Mouse (Mus musculus): ENCODE results near the gene Gm27179. TPM values are rescaled to one million over a fixed set of nuclear protein-coding genes. Genes with fewer than 3 reads are reported as not detected.
"Not testable (repeated sequence)": the region's sequence is repeated elsewhere in the genome, so short reads cannot be mapped to it uniquely, and the experiment has no call there.

Gm27179 gene
- not detected for polyA plus RNA-seq (2012; fragmentation: generic; extraction: Trizol)
- long read RNA-seq, experiment 1: 0 reads
- long read RNA-seq, experiment 2: 0 reads

DNA sequence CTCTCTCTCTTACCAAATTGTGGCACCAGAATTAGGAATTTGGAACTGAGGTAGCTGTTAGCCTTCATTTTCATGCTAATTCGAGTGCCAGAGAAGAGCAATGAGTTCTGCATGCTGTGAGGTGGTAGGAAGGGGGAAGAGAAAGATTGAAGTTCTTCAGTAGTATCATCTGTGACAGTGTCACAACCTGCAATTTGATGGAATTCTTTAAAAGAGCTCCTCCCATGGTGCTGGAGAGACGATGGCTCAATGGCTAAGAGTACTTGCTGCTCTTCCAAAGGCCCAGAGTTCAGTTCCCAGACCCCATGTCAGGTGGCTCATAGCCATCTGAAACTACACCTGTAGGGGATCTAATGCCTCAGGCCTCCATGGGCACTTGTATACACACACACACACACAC is at the start of gene Gm27179:
Gene Gm27179 (minus strand): TSS at position 101 of the 400 bp plus-strand sequence.
- H3K36me3 ChIP-seq (ENCODE audit: control insufficient read depth, insufficient read depth); H3ac ChIP-seq (ENCODE audit: control insufficient read depth, insufficient read length, low read depth); H3K79me3 ChIP-seq (ENCODE audit: low read depth); H3K79me2 ChIP-seq (ENCODE audit: control insufficient read depth, insufficient read depth); H3K4me3 ChIP-seq (ENCODE audit: insufficient read depth, poor library complexity, severe bottlenecking); H3K27me3 ChIP-seq (ENCODE audit: control insufficient read depth, insufficient read depth, insufficient read length): not testable (repeated sequence)

DNA sequence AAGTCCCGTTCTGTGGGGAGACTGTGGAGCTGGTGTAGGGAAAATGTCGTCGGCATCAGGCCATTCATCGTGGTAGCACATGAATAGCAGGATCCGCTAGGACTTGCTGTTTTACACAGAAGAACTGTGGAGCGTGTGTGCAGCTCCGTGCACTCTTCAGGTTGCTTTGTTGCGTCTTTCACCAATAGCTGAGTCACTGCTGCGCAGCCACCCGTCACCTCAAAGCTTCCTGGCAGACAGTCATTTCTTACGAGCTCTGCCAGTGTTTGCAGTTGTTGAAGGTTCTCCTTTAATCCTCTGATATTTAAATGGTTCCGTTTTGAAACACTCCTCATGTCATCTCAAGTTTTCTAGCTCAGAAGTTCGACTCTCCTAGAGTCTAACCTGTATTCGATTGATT is 45.2 kb upstream of the Gm27179 start:
- not testable (repeated sequence) for H3K4me3 ChIP-seq (ENCODE audit: insufficient read depth, poor library complexity, severe bottlenecking); H3ac ChIP-seq (ENCODE audit: control insufficient read depth, insufficient read length, low read depth); H3K79me2 ChIP-seq (ENCODE audit: control insufficient read depth, insufficient read depth); H3K36me3 ChIP-seq (ENCODE audit: control insufficient read depth, insufficient read depth); H3K79me3 ChIP-seq (ENCODE audit: low read depth); H3K27me3 ChIP-seq (ENCODE audit: control insufficient read depth, insufficient read depth, insufficient read length)

DNA sequence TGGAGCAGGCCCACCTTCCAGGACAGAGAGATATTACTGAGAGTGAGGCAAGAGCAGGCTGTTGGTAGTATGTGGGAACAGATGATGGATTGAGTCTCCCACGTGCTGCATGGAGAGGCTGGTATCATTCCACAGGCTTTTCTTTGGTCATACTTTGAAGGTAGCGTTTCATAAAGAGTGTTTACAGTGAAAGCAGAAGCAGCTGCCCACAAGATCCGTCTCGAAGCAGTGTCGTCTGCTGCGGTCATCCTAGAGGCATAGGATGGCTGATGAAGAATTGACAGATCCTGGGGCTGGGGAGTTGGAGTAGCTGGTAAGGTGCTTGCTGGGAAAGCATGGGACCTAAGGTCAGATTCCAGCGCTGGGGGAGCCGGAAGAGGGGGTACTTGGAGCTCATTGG is 44.5 kb upstream of the Gm27179 start:
- H3ac ChIP-seq (ENCODE audit: control insufficient read depth, insufficient read length, low read depth): not testable (repeated sequence)

GRCm38 (mm10) chr14:69555110-69555831 is 42.9 kb upstream of the Gm27179 start, which contains the start of gene Entpd4b:
TSS of gene Entpd4b (plus strand) at chr14:69555424.
- H3K27me3 ChIP-seq (ENCODE audit: control insufficient read depth, insufficient read depth, insufficient read length); H3K4me3 ChIP-seq (ENCODE audit: insufficient read depth, poor library complexity, severe bottlenecking); H3K79me2 ChIP-seq (ENCODE audit: control insufficient read depth, insufficient read depth); H3K79me3 ChIP-seq (ENCODE audit: low read depth); H3ac ChIP-seq (ENCODE audit: control insufficient read depth, insufficient read length, low read depth); H3K36me3 ChIP-seq (ENCODE audit: control insufficient read depth, insufficient read depth): not testable (repeated sequence)

More for the DNA sequence above, 44.5 kb upstream of the Gm27179 start:
- H3K36me3 ChIP-seq (ENCODE audit: control insufficient read depth, insufficient read depth); H3K4me3 ChIP-seq (ENCODE audit: insufficient read depth, poor library complexity, severe bottlenecking); H3K79me3 ChIP-seq (ENCODE audit: low read depth); H3K79me2 ChIP-seq (ENCODE audit: control insufficient read depth, insufficient read depth); H3K27me3 ChIP-seq (ENCODE audit: control insufficient read depth, insufficient read depth, insufficient read length): not testable (repeated sequence)

DNA sequence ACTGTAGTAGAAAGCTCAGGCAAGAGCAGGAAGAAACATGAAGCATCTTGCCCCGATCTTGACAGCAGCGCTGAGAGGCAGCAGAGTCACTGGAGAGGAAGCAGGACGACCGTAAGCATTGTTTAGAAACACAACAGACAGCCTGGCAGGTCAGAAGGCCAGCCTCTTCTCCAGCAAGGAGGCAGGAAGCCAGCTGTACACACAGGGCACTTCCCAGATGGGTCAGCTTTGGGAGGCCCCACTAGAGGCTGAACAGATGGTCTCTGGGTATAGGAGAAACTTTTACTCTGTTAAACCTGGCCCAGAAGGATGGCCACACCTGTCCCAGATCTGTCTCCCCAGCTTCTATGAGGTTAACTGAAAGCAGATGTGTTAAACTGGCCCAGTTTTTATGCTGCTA is 35.0 kb upstream of the Gm27179 start:
- not testable (repeated sequence) for H3K27me3 ChIP-seq (ENCODE audit: control insufficient read depth, insufficient read depth, insufficient read length); H3K36me3 ChIP-seq (ENCODE audit: control insufficient read depth, insufficient read depth); H3K79me2 ChIP-seq (ENCODE audit: control insufficient read depth, insufficient read depth); H3K4me3 ChIP-seq (ENCODE audit: insufficient read depth, poor library complexity, severe bottlenecking); H3K79me3 ChIP-seq (ENCODE audit: low read depth); H3ac ChIP-seq (ENCODE audit: control insufficient read depth, insufficient read length, low read depth)

GRCm38 (mm10) chr14:69545052-69545451 is 32.7 kb upstream of the Gm27179 start:
- not testable (repeated sequence) for H3K79me2 ChIP-seq (ENCODE audit: control insufficient read depth, insufficient read depth); H3K79me3 ChIP-seq (ENCODE audit: low read depth); H3K4me3 ChIP-seq (ENCODE audit: insufficient read depth, poor library complexity, severe bottlenecking); H3K27me3 ChIP-seq (ENCODE audit: control insufficient read depth, insufficient read depth, insufficient read length); H3K36me3 ChIP-seq (ENCODE audit: control insufficient read depth, insufficient read depth); H3ac ChIP-seq (ENCODE audit: control insufficient read depth, insufficient read length, low read depth)

DNA sequence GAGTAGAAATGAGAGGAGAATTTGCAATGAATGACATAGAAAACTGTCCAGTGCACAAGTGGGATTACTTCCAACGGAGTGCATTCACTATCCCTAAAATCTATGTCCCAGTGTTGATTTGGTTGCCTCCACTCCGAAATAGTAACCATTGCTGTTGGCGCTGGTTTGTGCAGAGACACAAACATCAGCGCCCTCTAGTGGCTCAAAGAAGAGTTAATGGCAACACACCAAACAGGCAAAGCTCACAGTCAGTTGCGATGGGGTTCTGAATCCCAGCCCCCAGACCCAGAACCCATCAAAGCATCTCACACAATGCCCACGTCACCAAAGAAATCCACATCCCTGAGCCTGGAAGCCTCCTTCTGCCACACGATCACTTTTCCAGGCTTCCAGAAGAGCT is 31.7 kb upstream of the Gm27179 start:
- not testable (repeated sequence) for H3K79me2 ChIP-seq (ENCODE audit: control insufficient read depth, insufficient read depth); H3K4me3 ChIP-seq (ENCODE audit: insufficient read depth, poor library complexity, severe bottlenecking); H3K27me3 ChIP-seq (ENCODE audit: control insufficient read depth, insufficient read depth, insufficient read length); H3ac ChIP-seq (ENCODE audit: control insufficient read depth, insufficient read length, low read depth); H3K36me3 ChIP-seq (ENCODE audit: control insufficient read depth, insufficient read depth); H3K79me3 ChIP-seq (ENCODE audit: low read depth)

- H3K79me3 ChIP-seq (ENCODE audit: low read depth); H3K79me2 ChIP-seq (ENCODE audit: control insufficient read depth, insufficient read depth); H3K4me3 ChIP-seq (ENCODE audit: insufficient read depth, poor library complexity, severe bottlenecking); H3K27me3 ChIP-seq (ENCODE audit: control insufficient read depth, insufficient read depth, insufficient read length); H3ac ChIP-seq (ENCODE audit: control insufficient read depth, insufficient read length, low read depth); H3K36me3 ChIP-seq (ENCODE audit: control insufficient read depth, insufficient read depth): not testable (repeated sequence)
Observed at GRCm38 (mm10) chr14:69542695-69543094, 30.3 kb upstream of the Gm27179 start.

DNA sequence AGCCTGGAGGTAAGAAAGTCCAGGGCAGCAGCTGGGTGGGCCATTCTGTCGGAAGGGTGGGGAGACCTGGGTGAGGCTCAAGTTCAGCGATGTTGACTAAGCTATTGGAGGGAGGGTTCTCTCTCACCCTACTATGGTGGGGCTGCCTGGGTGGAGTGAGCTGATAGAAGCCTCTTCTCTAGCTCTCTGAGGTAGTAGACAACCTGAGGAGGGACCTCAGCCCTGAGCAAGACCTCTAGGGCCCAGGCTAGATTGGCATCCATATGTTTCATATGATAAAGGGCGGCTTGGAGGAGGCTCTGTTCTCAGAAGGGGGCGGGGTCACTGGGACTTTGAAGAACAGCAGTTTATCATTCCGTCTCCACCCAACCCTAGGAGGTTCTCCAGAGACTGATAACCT is 27.8 kb upstream of the Gm27179 start:
- not testable (repeated sequence) for H3K79me2 ChIP-seq (ENCODE audit: control insufficient read depth, insufficient read depth); H3K36me3 ChIP-seq (ENCODE audit: control insufficient read depth, insufficient read depth); H3K79me3 ChIP-seq (ENCODE audit: low read depth); H3K4me3 ChIP-seq (ENCODE audit: insufficient read depth, poor library complexity, severe bottlenecking); H3ac ChIP-seq (ENCODE audit: control insufficient read depth, insufficient read length, low read depth); H3K27me3 ChIP-seq (ENCODE audit: control insufficient read depth, insufficient read depth, insufficient read length)

GRCm38 (mm10) chr14:69536539-69536938 is 24.2 kb upstream of the Gm27179 start:
- H3K79me2 ChIP-seq (ENCODE audit: control insufficient read depth, insufficient read depth); H3ac ChIP-seq (ENCODE audit: control insufficient read depth, insufficient read length, low read depth); H3K79me3 ChIP-seq (ENCODE audit: low read depth); H3K4me3 ChIP-seq (ENCODE audit: insufficient read depth, poor library complexity, severe bottlenecking); H3K36me3 ChIP-seq (ENCODE audit: control insufficient read depth, insufficient read depth); H3K27me3 ChIP-seq (ENCODE audit: control insufficient read depth, insufficient read depth, insufficient read length): not testable (repeated sequence)

- not testable (repeated sequence) for H3K36me3 ChIP-seq (ENCODE audit: control insufficient read depth, insufficient read depth); H3K4me3 ChIP-seq (ENCODE audit: insufficient read depth, poor library complexity, severe bottlenecking); H3K79me2 ChIP-seq (ENCODE audit: control insufficient read depth, insufficient read depth); H3ac ChIP-seq (ENCODE audit: control insufficient read depth, insufficient read length, low read depth); H3K27me3 ChIP-seq (ENCODE audit: control insufficient read depth, insufficient read depth, insufficient read length); H3K79me3 ChIP-seq (ENCODE audit: low read depth)
Observed at GRCm38 (mm10) chr14:69526202-69526601, 13.9 kb upstream of the Gm27179 start.

DNA sequence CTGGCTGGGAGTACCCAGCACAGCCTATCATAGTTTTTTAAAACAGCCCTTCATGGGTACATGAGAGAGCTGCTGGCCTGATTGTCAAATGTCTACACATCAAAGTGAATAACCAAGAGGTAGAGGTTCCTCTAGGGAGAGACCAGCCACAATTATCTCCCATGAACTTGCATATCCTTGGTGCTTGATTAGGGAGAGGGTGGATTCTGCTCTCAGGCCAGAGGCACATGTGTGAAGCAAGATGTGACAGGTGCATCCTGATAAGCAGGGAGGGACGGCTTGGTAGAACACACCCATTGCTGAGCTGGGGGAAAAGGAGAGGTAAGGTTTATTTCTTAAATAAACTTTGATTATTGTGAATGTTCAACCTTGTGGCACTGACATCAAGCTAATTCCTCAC is 10.7 kb upstream of the Gm27179 start:
- not testable (repeated sequence) for H3ac ChIP-seq (ENCODE audit: control insufficient read depth, insufficient read length, low read depth); H3K27me3 ChIP-seq (ENCODE audit: control insufficient read depth, insufficient read depth, insufficient read length); H3K79me3 ChIP-seq (ENCODE audit: low read depth); H3K79me2 ChIP-seq (ENCODE audit: control insufficient read depth, insufficient read depth); H3K4me3 ChIP-seq (ENCODE audit: insufficient read depth, poor library complexity, severe bottlenecking); H3K36me3 ChIP-seq (ENCODE audit: control insufficient read depth, insufficient read depth)
